Mouse (Mus musculus) midbrain, embryonic 16.5 days (tissue): ENCODE results near the gene Ercc5. TPM values are rescaled to one million over a fixed set of nuclear protein-coding genes. Genes with fewer than 3 reads are reported as not detected.

Source experiments
- ATAC-seq: fragments of 200-750 bp; cut with Nextera tagmentation; 2 replicates; pipeline ENCODE4 v1.8.0; 2017; ENCODE audit warnings: moderate TSS enrichment
- H3K27ac ChIP-seq: fragments of 300-500 bp; sonication (generic); 2 replicates; pipeline ENCODE4 v1.5.1; 2014; ENCODE audit warnings: mild to moderate bottlenecking, low read length, mixed read lengths
- H3K27me3 ChIP-seq: fragments of 300-500 bp; sonication (generic); 2 replicates; pipeline ENCODE4 v1.6.1; 2014; ENCODE audit warnings: low read depth, low read length, mixed read lengths; ENCODE audit not compliant: control insufficient read depth, insufficient read depth
- H3K36me3 ChIP-seq: fragments of 300-500 bp; sonication (generic); 2 replicates; pipeline ENCODE4 v1.6.1; 2014; ENCODE audit warnings: mild to moderate bottlenecking, low read length, moderate library complexity, mixed read lengths; ENCODE audit not compliant: control insufficient read depth, insufficient read depth
- H3K4me1 ChIP-seq: fragments of 300-500 bp; sonication (generic); 2 replicates; pipeline ENCODE4 v1.6.1; 2014; ENCODE audit warnings: mild to moderate bottlenecking, low read length, mixed read lengths; ENCODE audit not compliant: control insufficient read depth, insufficient read depth
- H3K4me2 ChIP-seq: fragments of 300-500 bp; sonication (generic); 2 replicates; pipeline ENCODE4 v1.6.1; 2014; ENCODE audit warnings: mild to moderate bottlenecking, low read length, mixed read lengths
- H3K4me3 ChIP-seq: fragments of 300-500 bp; sonication (generic); 2 replicates; pipeline ENCODE4 v1.5.1; 2014; ENCODE audit warnings: low read depth, mild to moderate bottlenecking, low read length, moderate library complexity, mixed read lengths
- H3K9ac ChIP-seq: fragments of 300-500 bp; sonication (generic); 2 replicates; pipeline ENCODE4 v1.6.1; 2014; ENCODE audit warnings: low read depth, low read length, mixed read lengths
- H3K9me3 ChIP-seq: fragments of 300-500 bp; sonication (generic); replicated peaks from 2 replicates; pipeline ENCODE4 v1.6.1; 2014; ENCODE audit warnings: mild to moderate bottlenecking, low read length, mixed read lengths; ENCODE audit not compliant: control insufficient read depth, poor library complexity, severe bottlenecking
- WGBS: fragments of 180-500 bp; shearing (Covaris S2); extraction: QIAGEN DNeasy Blood & Tissue Kit; methylation state at CpG from one replicate; pipeline ENCODE4 v1.1.7; 2014; 5-methylcytosine and 5-hydroxymethylcytosine counted together
- polyA plus RNA-seq: library from polyadenylated mRNA; unstranded; fragments of >200 nt; fragmentation: Nextera tagmentation; extraction: Ambion mirVana; gene quantifications from 2 replicates; pipeline ENCODE4 v1.2.1, GENCODE M21; 2015

Ercc5 gene
- polyA plus RNA-seq, 1 experiment from 2014 or later: 28.6 TPM

GRCm38 (mm10) chr1:44214443-44214842, 66.9 kb downstream of the Ercc5 start:
- Histone ChIP-seq H3K36me3 (no peaks in the 10 kb centered on the region), H3K4me1 (no peaks in the 10 kb centered on the region), H3K4me3 (no peak overlapping the region), H3K27me3 (no peaks in the 10 kb centered on the region), H3K9ac (no peak overlapping the region), H3K4me2 (no peak overlapping the region), H3K9me3 (no peaks in the 10 kb centered on the region), H3K27ac (no peak overlapping the region)
- no peak for ATAC-seq
- 48% methylated on average over 2 of the region's 2 CpGs for WGBS

- no peaks in the 10 kb centered on the region for H3K4me1 ChIP-seq
- H3K27me3 ChIP-seq: no peaks in the 10 kb centered on the region
- H3K9me3 ChIP-seq: no peaks in the 10 kb centered on the region
- H3K4me3 ChIP-seq: no peak overlapping the region
- ATAC-seq: no peak
- H3K36me3 ChIP-seq: no peaks in the 10 kb centered on the region
- H3K4me2 ChIP-seq: no peak overlapping the region
- WGBS: 91% methylated on average over 2 of the region's 2 CpGs
- H3K27ac ChIP-seq: no peak overlapping the region
- H3K9ac ChIP-seq: no peak overlapping the region
Observed at GRCm38 (mm10) chr1:44216352-44217116, 69.0 kb downstream of the Ercc5 start.

- no peak for ATAC-seq
- 75% methylated on average over 2 of the region's 2 CpGs for WGBS
- H3K9ac ChIP-seq: no peak overlapping the region
- H3K4me3 ChIP-seq: no peak overlapping the region
- no peaks in the 10 kb centered on the region for H3K27me3 ChIP-seq
- no peaks in the 10 kb centered on the region for H3K9me3 ChIP-seq
- H3K27ac ChIP-seq: no peak overlapping the region
- H3K36me3 ChIP-seq: no peaks in the 10 kb centered on the region
- H3K4me1 ChIP-seq: no peaks in the 10 kb centered on the region
- no peak overlapping the region for H3K4me2 ChIP-seq
Observed at GRCm38 (mm10) chr1:44217118-44217517, 69.6 kb downstream of the Ercc5 start.

GRCm38 (mm10) chr1:44218876-44219275, 71.3 kb downstream of the Ercc5 start, which contains the start of gene Mettl21e:
TSS of gene Mettl21e (minus strand) at chr1:44218961.
- Histone ChIP-seq H3K4me2 (no peak within 1 kb of the TSS), H3K27ac (no peak within 1 kb of the TSS), H3K27me3 (no peaks in the 10 kb centered on the region), H3K4me1 (no peaks in the 10 kb centered on the region), H3K9me3 (no peaks in the 10 kb centered on the region), H3K9ac (no peak within 1 kb of the TSS), H3K36me3 (no peaks in the 10 kb centered on the region), H3K4me3 (no peak within 1 kb of the TSS)
- no peak for ATAC-seq
- 81% methylated on average over 1 of the region's 1 CpGs for WGBS

- H3K4me2 ChIP-seq: no peak overlapping the region
- H3K4me3 ChIP-seq: no peak overlapping the region
- no peak overlapping the region for H3K9ac ChIP-seq
- WGBS: 60% methylated on average over 2 of the region's 2 CpGs
- H3K4me1 ChIP-seq: no peaks in the 10 kb centered on the region
- H3K9me3 ChIP-seq: no peaks in the 10 kb centered on the region
- ATAC-seq: peak; percentile 89
- no peak overlapping the region for H3K27ac ChIP-seq
- H3K36me3 ChIP-seq: no peaks in the 10 kb centered on the region
- no peaks in the 10 kb centered on the region for H3K27me3 ChIP-seq
Observed at GRCm38 (mm10) chr1:44229044-44229443, 81.5 kb downstream of the Ercc5 start.

Other genes with a start within 250 kb of the Ercc5 start
- gene Tpp2, start 214.1 kb upstream of the Ercc5 start, polyA plus RNA-seq: 58.2 and 59.0 TPM in 2 replicates
- 3.0 and 3.2 TPM in 2 replicates for gene Mettl21c, start 127.7 kb upstream of the Ercc5 start, polyA plus RNA-seq
- 0.04 TPM in 1 of 2 replicates, not detected in the other for gene Gm8251, start 85.8 kb upstream of the Ercc5 start, polyA plus RNA-seq
- gene Tex30, start 45.3 kb upstream of the Ercc5 start, polyA plus RNA-seq: 39.7 and 43.5 TPM in 2 replicates
- gene Kdelc1, start 28.9 kb upstream of the Ercc5 start, polyA plus RNA-seq: 26.0 and 26.6 TPM in 2 replicates
- gene Bivm, start 28.8 kb upstream of the Ercc5 start, polyA plus RNA-seq: 29.7 and 31.4 TPM in 2 replicates
- not detected in 2 replicates for gene Mettl21e, start 71.2 kb downstream of the Ercc5 start, polyA plus RNA-seq